Mouse (Mus musculus) kidney, adult 2 months (tissue): ENCODE results near the gene Rtn4rl1.

Source experiments
- CTCF ChIP-seq: fragments of 200-500 bp; conservative IDR thresholded peaks from 2 replicates; pipeline ENCODE4 v1.5.1; 2011; ENCODE audit warnings: low read depth, mild to moderate bottlenecking, control low read depth, low read length, moderate library complexity, mixed read lengths; ENCODE audit not compliant: insufficient read depth, insufficient read length
- POLR2A ChIP-seq: fragments of 200-500 bp; IDR thresholded peaks from one replicate; pipeline ENCODE4 v1.6.1; 2011; ENCODE audit warnings: low read depth, low read length, control low read depth

DNA sequence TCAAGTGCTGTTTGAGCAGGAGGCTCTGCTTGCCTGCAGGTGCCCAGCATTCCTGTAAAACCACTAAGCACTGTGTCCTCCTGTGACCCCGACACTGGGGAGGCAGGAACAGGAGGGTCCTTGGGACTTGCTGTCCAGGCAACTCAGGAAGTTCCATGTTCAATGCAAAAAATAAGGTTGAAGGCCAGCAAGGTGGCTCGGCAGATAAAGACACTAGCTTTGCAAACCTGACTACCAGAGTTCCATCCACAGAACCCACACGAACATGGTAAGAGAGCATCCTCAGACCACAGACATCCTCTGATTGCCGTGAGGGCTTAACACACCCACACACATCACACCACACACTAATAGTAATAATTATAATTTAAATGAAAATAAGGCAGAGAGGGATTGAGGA lies 75.6 kb downstream of the Rtn4rl1 start:
- TF ChIP-seq CTCF (no peak), POLR2A (no peak)
